Mouse (Mus musculus): ENCODE measurements around the gene Uhrf1bp1.
A peak's percentile ranks its signal among the peaks of the same experiment; 100 is the strongest.
"Not testable (repeated sequence)": the region's sequence is repeated elsewhere in the genome, so short reads cannot be mapped to it uniquely, and the experiment has no call there.

The Uhrf1bp1 gene

DNA sequence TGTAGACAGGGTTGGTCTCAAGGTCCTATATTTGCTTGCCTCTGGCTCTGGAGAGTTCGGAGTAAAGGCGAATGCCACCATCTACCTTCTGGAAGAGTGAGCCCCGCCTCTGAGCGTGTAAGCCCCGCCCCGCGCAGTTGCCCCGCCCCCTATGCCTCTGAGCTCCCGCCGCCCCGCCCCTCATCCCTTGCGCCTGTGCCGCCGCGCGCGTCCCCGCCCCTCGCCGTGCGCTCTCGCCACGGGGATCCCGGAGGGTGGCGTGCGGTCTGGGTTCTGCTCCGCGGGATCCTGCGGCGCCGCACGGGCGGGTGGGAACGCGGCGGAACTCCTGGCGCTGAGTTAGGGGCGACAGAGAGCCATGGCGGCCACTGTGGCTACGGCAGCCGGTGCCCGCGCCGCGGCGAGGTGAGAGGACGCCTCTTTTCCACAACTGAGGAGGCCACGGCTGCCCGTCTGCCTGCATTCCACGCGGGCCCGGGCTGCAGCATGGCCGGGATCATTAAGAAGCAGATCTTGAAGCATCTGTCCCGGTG lies at the start of gene Uhrf1bp1:
TSS of gene Uhrf1bp1 (plus strand) at position 177 of the 533 bp plus-strand sequence.
- peak; percentile 88 for DNase-seq

DNA sequence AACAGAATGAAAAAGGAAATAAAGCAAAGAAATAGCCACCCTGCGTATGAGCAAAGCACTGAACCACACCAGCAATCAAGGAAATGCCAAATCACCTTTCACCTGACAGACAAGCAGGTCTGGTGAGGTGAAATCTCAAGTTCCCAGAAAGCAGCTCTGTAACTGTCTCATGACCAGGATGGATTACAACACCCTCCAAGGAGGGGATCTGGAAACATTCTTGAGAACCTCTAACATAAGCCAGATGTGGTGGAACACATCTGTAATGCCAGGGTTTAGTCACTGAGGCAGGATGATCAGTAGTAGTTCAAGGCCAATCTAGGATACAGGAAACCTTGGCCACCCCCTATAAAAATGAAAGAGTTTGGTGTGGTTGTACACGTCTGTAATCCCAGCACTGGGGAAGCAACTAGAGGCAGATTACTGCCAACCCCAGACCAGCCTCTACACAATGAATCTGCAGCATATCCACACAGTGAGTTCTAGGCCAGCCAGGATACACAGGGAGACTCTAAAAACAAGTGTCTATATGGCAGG lies 48.6 kb upstream of the Uhrf1bp1 start:
- DNase-seq = peak; percentile 41

DNA sequence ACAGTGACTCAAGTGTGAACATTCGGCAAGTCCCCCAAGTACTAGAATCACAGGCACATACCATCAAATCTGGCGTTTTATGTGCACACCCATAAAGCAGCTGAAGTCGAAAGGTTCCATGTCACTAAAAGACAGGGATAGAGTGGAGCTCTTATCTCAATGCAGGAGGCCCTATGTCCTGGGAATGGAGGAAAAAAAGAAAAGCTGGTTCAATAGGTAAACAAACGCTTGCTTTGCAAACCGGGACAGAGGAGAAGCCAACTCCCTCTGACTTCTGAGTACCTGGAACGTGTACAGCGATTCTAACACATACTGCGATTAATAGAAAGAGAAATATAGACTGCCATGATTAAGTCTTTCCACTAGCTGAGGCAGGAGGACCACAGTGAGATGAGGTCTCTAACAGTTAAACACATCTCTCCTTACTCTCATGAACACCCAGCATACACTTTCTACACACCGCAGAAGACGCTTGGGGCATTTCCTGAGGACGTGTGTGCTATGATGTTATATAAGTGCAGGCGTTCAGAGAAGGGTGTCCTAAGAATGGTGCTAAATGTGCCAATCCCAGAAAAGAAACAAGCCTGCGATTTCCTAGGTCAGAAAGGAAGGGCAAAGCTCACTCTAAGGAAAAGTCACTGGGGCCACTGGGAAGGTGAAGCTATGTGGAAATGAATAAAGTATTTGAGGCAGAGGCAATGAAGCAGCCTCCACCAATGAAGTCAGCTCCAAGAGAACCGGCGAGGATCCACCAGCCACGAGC lies 45.5 kb upstream of the Uhrf1bp1 start:
- DNase-seq = no peak

DNA sequence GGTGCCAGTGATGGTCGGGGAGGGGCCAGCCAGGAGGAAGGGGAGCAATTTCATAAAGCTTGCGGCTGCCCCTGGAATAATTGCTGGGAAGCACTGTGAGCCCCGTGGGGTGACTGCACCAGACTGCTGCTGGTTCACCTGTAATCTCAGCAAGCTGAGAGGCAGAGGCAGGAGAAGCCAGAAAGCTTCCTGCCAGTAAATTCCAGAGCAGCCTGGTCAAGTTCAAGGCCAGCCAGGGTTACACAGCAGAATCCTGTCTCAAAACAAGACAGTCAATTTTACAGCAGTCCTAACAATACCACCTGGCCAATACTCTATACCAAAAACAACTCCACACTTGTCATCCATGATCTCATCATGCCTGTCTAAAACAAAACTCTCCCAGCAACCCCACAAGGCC lies 44.3 kb upstream of the Uhrf1bp1 start:
- no peak for DNase-seq

DNA sequence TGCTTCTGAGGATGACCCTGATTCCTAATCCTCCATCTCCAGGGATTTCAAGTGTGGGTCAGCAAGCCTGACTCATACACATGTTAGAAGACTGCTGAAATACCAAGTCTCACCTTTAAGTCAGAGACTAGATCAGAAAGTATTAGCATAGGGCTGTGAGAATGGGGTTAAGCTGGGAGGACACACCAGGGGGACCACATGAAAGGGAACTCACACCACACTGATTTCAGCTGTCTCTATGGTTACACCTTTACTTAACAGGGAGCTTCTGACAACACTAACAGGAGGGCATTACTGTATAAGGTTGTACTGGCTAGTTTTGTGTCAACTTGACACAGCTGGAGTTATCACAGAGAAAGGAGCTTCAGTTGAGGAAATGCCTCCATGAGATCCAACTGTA lies 41.6 kb upstream of the Uhrf1bp1 start:
- DNase-seq = no peak

DNA sequence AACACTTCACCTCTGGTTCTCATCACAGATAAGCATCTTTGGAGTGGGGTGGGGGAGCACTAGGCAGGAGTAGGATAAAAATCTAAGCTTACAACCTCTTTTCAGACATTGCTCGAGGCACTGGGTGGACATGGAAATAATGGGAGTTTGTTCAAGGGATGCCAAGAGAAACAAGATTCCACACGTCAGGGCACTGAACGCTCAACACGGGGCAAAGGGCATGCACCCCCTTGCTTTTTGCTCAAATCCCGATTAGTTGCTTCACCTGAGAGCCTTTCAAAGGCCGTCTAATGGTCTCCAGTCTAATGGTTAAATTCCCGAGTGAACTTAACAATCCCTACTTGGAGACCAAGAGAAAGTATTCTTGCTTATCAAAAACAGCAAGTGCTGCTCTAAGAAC lies 37.2 kb upstream of the Uhrf1bp1 start:
- no peak for DNase-seq

DNA sequence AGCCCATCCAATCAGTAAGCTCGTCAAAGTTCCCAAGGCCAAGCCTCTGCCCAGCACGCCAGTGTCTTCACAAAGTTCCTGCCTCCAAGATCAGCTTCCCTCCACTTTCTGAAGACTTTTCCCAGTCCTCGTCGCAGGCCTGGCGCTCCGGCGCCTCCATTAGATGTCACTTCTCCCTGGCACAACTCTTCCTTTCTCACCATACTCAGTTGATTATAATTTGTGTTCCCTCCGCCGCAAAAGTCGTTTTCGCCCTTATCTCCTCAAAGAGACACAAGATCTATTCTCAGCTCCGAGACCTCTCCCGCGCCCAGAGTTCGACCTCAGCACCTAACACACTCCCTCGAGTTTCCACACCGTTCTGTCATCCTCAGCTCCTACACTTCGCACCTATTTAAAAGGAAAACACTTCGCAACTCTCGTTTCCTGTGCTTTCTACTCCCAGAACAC lies 36.7 kb upstream of the Uhrf1bp1 start:
- peak; percentile 22 for DNase-seq

DNA sequence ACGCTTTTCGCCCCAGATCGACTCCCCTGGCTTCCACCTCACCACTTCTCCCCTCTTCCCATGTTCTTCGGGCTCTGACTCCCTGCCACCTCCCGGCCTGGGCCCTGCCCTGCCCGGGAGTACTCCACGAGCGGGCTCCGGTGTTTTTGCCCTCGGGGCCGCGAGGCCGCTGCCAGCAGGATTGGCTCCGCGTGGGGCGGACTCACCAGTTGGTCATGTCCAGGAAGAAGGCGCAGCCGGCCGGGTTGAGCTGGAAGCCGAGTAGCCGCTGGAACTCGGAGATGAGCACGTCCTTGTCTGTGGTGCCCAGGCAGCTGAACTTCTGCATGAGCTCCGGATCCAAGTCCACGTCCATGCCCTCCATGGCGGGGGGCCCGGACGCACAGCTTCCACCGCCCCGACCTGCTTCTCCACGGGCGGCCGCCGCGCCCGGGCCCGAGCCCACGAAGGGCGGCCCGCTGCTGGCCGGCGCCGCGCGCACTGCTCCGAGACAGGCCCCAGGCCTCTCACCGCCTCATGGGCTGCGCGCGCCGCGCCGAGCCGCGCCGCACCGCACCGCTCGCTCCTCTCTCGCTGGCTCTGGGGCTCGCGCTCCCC lies 36.2 kb upstream of the Uhrf1bp1 start:
- DNase-seq = peak; percentile 61

DNA sequence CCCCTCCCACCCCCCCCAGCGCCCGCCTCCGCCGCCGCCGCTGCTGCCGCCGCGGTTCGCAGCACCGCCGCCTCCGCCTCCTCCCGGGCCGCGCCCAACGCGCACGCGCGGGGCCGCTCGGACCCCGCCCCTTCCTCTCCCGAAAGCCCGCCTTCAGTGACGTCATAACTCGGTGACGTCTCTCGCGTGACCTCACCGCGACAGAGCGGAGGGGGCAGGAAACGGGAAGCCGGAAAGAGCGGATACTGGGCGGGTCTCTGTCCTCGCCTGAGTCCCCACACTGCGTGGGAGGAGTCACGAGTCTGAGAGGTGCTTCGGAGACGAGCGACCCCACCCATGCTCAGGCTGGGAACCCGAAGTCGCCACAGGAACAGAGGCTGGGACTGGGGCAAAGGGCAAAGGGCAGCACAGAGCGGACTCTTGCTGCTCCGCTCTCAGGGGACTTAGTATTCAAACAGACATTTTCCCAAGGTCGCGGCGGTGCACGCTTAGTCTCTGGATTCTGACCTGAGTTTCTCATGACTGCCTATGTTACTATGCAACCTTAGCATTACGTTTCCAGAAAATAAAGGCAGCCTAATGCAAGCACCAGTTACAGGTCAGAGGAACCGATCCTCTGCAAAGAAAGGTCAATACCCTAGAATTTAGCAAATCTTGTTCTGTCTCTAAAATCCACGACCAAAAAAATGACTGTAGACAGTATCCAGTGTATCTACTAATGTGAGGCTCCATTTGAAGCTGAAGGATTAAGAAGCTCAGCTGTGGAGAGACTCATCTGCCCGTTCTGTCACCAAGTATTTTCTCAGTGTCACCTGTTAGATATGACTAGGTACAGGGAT lies 35.5 kb upstream of the Uhrf1bp1 start, which contains the start of gene D17Wsu92e:
TSS of gene D17Wsu92e (minus strand) at position 81 of the 839 bp plus-strand sequence.
- DNase-seq = peak; percentile 98

DNA sequence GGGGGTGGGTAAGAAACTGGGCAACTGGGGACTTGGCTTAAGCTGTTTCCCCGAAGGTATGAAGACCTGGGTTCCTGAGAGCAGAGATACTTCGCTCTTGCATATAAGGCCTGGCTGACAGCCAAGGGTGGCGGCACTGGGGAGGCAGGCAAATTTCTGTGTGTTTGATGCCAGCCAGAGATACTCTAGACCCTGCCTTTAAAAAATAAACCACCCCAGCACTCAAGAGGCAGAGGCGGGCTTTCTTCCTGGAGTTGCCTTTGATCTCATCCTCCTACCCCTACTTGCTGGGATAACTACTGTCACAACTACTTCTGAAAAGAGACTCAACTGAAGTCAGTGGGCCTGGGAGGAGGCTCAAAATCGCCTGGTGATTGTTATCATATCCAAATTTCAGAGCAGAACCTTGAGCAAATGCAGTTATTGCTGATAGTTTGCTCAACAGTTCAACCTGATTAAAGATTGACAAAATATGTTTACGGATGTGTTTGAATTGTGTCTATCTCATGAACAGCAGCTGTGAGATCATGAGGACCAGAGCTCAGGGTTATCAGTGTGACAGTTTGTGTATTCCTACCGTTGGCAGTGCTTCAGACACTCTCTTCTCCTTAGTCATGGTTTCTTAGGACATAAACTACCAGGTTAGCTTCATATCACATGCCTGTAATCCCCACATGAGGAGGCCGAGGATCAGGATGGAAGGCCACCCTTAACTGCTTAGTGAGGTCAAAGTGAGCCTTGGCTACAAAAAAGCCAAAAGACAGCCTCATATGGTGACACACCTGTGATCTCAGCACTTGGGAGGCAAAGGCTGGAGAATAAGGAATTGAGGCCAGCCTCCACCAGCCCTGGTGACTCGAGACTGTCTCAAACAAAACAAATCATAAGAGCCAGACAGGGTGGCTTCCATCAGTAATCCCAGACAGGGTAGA lies 34.6 kb upstream of the Uhrf1bp1 start:
- DNase-seq = peak; percentile 34

DNA sequence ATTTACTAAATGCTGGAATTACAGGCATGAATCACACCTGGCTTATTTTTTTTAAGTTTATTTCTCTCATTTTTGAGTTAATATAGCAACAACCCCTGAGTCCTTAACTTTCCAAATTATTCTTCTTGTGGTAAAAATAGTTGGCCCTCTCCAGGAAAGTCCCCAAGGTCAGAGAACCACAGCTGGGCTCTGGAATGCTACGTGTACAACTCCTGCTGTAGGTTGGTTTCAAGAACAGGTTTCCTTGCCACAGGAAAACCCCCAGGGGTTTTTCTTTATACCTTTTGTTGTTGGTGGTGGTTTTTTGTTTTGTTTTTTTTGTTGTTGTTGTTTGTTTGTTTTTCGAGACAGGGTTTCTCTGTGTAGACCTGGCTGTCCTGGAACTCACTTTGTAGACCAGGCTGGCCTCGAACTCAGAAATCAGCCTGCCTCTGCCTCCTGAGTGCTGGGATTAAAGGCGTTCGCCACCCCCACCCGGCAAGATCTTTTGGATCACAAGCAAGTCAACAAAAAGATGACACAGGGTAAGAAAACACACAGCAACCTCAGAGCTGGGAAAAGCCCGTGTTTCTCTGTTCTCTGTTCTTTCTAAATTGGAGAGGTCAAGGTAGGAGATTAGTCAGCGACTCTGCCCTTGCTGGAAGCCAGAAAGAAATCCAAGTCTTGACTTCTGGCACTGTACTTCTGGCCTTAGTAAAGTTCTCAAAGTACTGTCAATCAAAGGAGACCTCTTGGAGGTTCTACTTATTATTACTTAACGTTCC lies 32.9 kb upstream of the Uhrf1bp1 start:
- no peak for DNase-seq

DNA sequence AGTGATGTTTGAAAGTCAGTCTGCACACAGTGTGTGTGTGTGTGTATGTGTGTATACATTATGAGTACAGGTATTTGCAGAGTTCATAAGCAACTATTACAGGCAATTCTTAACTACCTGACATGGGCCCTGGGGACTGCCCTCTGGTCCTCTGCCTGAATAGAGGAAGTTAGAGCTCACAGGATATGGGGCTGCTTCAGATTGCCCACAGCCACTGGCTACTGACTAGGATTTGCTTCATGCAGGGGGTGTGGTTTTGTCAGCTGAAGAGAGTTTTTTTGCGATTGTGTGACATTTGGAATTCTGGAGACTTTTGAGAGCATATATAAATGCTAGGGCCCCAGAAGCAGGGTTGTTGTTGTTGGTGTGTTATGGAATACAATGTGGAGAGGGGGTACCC lies 31.3 kb upstream of the Uhrf1bp1 start:
- peak; percentile 40 for DNase-seq

DNA sequence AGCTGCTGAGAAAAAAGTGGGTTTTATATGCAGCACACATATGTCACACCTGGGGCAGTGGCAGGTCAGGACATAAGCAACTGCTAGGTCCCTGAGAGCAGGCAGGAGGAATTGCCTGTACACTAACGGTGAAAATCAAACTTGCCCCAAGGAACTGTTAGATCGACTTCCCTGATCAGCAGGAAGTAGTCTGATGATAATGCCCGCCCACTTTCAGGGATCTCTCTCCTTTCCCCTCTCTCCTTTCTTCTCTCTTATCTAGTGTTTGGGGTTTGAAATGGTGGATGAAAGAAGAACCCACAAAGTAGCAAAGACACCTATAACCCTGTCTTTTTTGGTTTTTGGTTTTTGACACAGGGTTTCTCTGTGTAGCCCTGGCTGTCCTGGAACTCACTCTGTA lies 30.7 kb upstream of the Uhrf1bp1 start:
- no peak for DNase-seq

DNA sequence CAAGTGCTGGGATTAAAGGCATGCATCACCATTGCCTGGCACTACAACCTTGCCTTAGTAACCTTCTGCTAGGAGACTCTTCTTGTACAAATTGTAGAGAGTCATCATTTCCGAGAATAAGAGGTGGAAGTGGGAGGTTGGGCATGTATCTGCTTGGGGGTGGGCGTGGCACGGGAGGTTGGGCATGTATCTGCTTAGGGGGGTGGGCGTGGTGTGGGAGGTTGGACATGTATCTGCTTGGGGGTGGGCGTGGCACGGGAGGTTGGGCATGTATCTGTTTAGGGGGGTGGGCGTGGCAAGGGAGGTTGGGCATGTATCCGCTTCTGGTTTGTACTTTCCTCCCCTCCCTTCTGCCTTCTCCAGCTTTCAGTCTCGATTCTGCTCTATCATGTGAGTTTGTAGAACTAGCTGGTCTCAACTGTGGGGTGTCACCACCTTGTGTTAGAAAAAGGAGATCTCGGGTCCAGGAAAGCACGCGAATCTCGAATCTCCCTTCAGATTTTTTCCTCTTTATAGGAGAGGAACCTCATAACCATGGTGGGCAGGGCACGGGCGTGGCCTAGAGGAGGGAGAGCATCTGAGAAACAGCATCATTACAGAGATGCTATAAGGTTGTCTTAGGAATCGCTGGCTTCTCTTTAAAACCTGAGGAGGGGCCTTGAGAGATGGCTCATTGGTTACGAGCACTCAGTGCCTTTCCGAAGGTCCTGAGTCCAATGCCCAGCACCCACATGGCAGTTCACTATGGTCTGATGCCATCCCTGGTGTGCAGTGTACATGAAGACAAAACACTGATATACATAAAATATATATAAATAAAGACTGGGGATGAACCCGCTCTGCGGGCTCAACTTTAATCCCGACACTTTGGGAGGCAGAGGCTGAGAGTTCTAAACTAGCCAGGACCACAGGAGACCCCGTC lies 30.0 kb upstream of the Uhrf1bp1 start:
- peak; percentile 93 for DNase-seq

DNA sequence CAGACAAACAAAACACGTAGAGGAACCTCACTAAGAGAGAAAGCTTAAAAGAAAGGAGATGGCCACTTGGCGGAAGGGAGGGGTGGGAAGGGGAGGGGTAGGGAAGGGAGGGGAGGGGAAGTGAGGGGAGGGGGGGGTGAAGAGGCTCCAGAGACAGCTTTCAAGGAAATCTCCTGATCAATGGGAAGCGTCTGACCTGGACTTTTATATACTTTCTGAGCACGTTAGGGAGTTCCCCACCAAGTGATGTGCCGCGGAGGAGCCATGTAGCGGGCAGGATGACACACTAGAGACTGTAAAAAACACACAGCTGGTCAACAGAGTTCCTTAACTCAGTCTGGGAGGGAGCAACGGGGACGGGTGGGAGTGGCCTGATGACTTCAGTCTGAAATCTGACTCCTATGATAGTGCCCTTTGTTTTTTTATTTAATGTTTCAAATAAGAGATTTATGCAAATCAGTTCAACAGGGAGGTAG lies 29.3 kb upstream of the Uhrf1bp1 start:
- DNase-seq = peak; percentile 67

DNA sequence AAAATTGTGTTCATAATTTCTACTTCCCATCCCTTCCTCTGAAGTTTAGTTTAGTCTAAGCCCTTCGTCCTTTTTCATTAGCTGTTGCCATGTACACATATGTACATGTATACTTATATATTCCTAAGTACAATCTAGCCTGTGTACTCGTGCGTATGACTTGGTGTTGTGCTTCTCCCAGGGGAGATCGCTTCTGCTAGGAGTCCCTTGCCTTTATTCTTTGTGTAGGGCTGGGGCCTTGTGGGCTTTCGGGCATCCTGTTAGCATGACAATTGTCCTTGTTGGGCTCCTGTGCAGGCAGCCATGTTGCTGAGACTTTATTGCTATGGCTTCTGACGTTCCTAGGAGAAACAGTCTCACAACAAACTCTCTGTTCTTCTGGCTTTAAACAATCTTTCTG lies 28.7 kb upstream of the Uhrf1bp1 start:
- no peak for DNase-seq

DNA sequence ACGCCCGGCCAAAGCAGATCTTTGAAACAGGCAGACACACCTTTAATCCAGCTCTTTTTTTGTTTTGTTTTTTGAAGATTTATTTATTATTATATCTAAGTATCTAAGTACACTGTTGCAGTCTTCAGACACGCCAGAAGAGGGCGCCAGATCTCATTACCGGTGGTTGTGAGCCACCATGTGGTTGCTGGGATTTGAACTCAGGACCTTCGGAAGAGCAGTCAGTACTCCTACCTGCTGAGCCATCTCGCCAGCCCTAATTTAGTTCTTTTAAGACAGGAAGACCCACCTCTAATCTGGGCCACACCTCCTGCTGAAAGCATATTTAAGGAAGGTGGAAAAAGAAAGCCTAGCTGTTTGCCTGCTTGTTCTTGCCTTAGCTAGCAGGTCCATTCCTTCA lies 25.8 kb upstream of the Uhrf1bp1 start:
- peak; percentile 40 for DNase-seq

DNA sequence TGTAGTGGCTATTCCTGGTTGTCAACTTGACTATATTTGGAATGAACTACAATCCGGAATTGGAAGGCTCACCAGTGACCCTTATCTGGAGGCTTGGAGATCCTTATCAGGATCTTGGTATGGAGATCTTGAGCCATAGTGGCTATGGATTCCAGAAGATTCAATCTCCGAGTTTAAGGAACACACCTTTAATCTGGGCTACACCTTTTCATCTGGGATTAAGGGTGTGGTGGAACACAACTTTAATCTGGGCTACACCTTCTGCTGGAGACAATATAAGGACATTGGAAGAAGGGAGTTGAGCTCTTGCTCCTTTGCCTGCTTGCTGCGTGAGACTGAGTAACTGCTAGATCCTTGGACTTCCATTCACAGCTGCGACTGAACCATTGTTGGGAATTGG lies 18.4 kb upstream of the Uhrf1bp1 start, which contains the start of gene Snrpc:
TSS of gene Snrpc (plus strand) at position 301 of the 400 bp plus-strand sequence.
- not testable (repeated sequence) for DNase-seq

DNA sequence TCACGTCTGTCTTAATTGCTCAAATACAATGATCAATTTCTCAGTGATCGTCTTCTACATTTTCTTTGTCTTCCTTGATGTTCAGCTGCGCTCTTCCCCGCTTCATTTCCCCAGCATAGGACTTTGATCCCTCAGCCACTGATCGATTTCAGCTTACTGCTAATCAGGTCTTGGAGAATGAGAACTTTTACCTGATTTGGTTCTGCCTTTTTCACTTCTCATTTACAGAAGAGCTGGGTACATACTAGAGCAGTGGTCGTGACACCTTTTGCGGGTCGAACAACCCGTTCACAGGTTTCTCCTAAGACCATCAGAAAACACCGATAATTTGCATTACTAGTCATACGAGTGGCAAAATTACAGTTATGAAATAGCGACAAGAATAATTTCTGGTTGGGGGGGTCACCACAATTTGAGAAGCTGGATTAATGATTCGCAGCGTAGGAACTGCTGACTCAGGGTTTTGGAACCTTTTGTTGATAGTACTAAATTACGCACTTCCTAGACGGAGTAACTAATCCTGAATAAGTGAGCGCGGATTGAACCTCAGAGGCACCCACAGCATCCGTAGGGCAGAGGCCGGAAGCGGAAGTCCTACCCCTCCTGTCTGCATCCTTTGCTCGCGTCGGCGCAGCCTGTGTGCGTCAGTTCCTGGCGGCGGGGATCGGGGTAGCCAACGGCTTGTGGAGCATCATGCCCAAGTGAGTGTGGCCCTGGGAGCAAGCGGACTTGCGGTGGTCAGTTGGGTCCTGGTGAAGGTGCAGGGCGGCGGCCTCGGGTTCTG lies 16.6 kb upstream of the Uhrf1bp1 start:
- peak; percentile 98 for DNase-seq
